Mouse (Mus musculus): Measurements from ENCODE around the gene Ing4. TPM values are rescaled to one million over a fixed set of nuclear protein-coding genes. Genes with fewer than 3 reads are reported as not detected.
"Not testable (repeated sequence)": the region's sequence is repeated elsewhere in the genome, so short reads cannot be mapped to it uniquely, and the experiment has no call there.

Gene Ing4
- polyA plus RNA-seq, 1 experiment from 2014 or later, result 195 TPM

- Histone ChIP-seq H3K9me3 (no peaks in the 10 kb centered on the region), H3K27me3 (no peaks in the 10 kb centered on the region), H3K36me3 (peaks cover 33% of the 10 kb centered on the region), H3K4me3 (replicated peaks) (no peak overlapping the region), H3K9ac (replicated peaks) (no peak overlapping the region), H3K4me2 (replicated peaks) (no peak overlapping the region), H3K27ac (no peak overlapping the region), H3K4me1 (replicated peaks) (peaks cover 27% of the 10 kb centered on the region)
- 95% methylated on average over 7 of the region's 7 CpGs for WGBS
- ATAC-seq, result no peak
These were observed 2.5 kb downstream of the Ing4 start for GRCm38 (mm10) chr6:125042081-125042480.

- H3K4me2 ChIP-seq (replicated peaks), result no peak overlapping the region
- H3K4me3 ChIP-seq (replicated peaks), result no peak overlapping the region
- no peak overlapping the region for H3K9ac ChIP-seq (replicated peaks)
- 0 out of 2 replicates have a peak, but pooled peaks cover 7% of the 10 kb centered on the region for H3K4me1 ChIP-seq (replicated peaks)
- H3K9me3 ChIP-seq, result no peaks in the 10 kb centered on the region
- H3K27me3 ChIP-seq, result no peaks in the 10 kb centered on the region
- ATAC-seq, result peak; percentile 68
- no peak overlapping the region for H3K27ac ChIP-seq
- 31% methylated on average over 5 of the region's 5 CpGs for WGBS
- H3K36me3 ChIP-seq, result peaks cover 78% of the 10 kb centered on the region
These were observed 7.1 kb downstream of the Ing4 start for GRCm38 (mm10) chr6:125046691-125047090.

GRCm38 (mm10) chr6:125049678-125050077 lies 10.1 kb downstream of the Ing4 start, which contains the start of gene Acrbp:
Gene Acrbp (plus strand): TSS chr6:125049689.
- WGBS, result 35% methylated on average over 20 of the region's 20 CpGs
- H3K4me1 ChIP-seq (replicated peaks), result no peaks in the 10 kb centered on the region
- no peak within 1 kb of the TSS for H3K27ac ChIP-seq
- H3K4me2 ChIP-seq (replicated peaks), result no peak within 1 kb of the TSS
- no peaks in the 10 kb centered on the region for H3K27me3 ChIP-seq
- H3K4me3 ChIP-seq (replicated peaks), result no peak within 1 kb of the TSS
- peaks cover 95% of the 10 kb centered on the region for H3K36me3 ChIP-seq
- no peak; the same call in 1 of the 2 replicates for ATAC-seq
- H3K9me3 ChIP-seq, result no peaks in the 10 kb centered on the region
- no peak within 1 kb of the TSS for H3K9ac ChIP-seq (replicated peaks)

- H3K27ac ChIP-seq, result no peak overlapping the region
- no peak overlapping the region for H3K4me3 ChIP-seq (replicated peaks)
- WGBS, result 65% methylated on average over 5 of the region's 5 CpGs
- no peaks in the 10 kb centered on the region for H3K27me3 ChIP-seq
- no peak overlapping the region for H3K4me2 ChIP-seq (replicated peaks)
- H3K9ac ChIP-seq (replicated peaks), result no peak overlapping the region
- peaks cover 93% of the 10 kb centered on the region for H3K36me3 ChIP-seq
- no peaks in the 10 kb centered on the region for H3K4me1 ChIP-seq (replicated peaks)
- no peak for ATAC-seq
- no peaks in the 10 kb centered on the region for H3K9me3 ChIP-seq
These were observed 11.7 kb downstream of the Ing4 start for GRCm38 (mm10) chr6:125051237-125051636.

GRCm38 (mm10) chr6:125061493-125061892 lies 21.9 kb downstream of the Ing4 start:
- Histone ChIP-seq H3K27me3 (no peaks in the 10 kb centered on the region), H3K4me3 (replicated peaks) (no peak overlapping the region), H3K9ac (replicated peaks) (0 out of 2 replicates have a peak overlapping the region, but pooled peaks have one; percentile 11), H3K4me1 (replicated peaks) (peaks cover 13% of the 10 kb centered on the region), H3K27ac (no peak overlapping the region), H3K36me3 (no peaks in the 10 kb centered on the region), H3K9me3 (no peaks in the 10 kb centered on the region), H3K4me2 (replicated peaks) (no peak overlapping the region)
- 42% methylated on average over 6 of the region's 6 CpGs for WGBS
- ATAC-seq, result peak; percentile 48; the same call in 1 of the 2 replicates

GRCm38 (mm10) chr6:125062511-125062910 lies 23.0 kb downstream of the Ing4 start:
- Histone ChIP-seq H3K4me1 (replicated peaks) (peaks cover 13% of the 10 kb centered on the region), H3K4me3 (replicated peaks) (no peak overlapping the region), H3K9ac (replicated peaks) (no peak overlapping the region), H3K27ac (no peak overlapping the region), H3K4me2 (replicated peaks) (no peak overlapping the region), H3K36me3 (no peaks in the 10 kb centered on the region), H3K9me3 (no peaks in the 10 kb centered on the region), H3K27me3 (no peaks in the 10 kb centered on the region)
- WGBS, result 80% methylated on average over 5 of the region's 5 CpGs
- ATAC-seq, result no peak

- Histone ChIP-seq H3K4me2 (replicated peaks) (no peak overlapping the region), H3K4me1 (replicated peaks) (peaks cover 13% of the 10 kb centered on the region), H3K27me3 (no peaks in the 10 kb centered on the region), H3K9me3 (no peaks in the 10 kb centered on the region), H3K9ac (replicated peaks) (no peak overlapping the region), H3K27ac (no peak overlapping the region), H3K36me3 (no peaks in the 10 kb centered on the region), H3K4me3 (replicated peaks) (no peak overlapping the region)
- WGBS, result 85% methylated on average over 6 of the region's 6 CpGs
- ATAC-seq, result no peak
These were observed 24.3 kb downstream of the Ing4 start for GRCm38 (mm10) chr6:125063906-125064305.

GRCm38 (mm10) chr6:125065223-125065622 lies 25.7 kb downstream of the Ing4 start:
- not testable (repeated sequence) for H3K36me3 ChIP-seq; H3K27me3 ChIP-seq; H3K9ac ChIP-seq (replicated peaks); H3K4me3 ChIP-seq (replicated peaks); H3K27ac ChIP-seq; ATAC-seq; H3K4me2 ChIP-seq (replicated peaks); H3K9me3 ChIP-seq
- peaks cover 13% of the 10 kb centered on the region for H3K4me1 ChIP-seq (replicated peaks)
- WGBS, result no CpG with 5 or more reads among the region's 1 CpGs

- Histone ChIP-seq H3K4me2 (replicated peaks) (no peak within 1 kb of the TSS), H3K36me3 (no peaks in the 10 kb centered on the region), H3K27ac (no peak within 1 kb of the TSS), H3K4me1 (replicated peaks) (peaks cover 14% of the 10 kb centered on the region), H3K9ac (replicated peaks) (no peak within 1 kb of the TSS), H3K9me3 (no peaks in the 10 kb centered on the region), H3K27me3 (no peaks in the 10 kb centered on the region), H3K4me3 (replicated peaks) (no peak within 1 kb of the TSS)
- no peak for ATAC-seq
- WGBS, result 75% methylated on average over 8 of the region's 8 CpGs
These were observed 28.0 kb downstream of the Ing4 start, which contains the start of gene Lpar5 for GRCm38 (mm10) chr6:125067571-125067995. Gene Lpar5 (plus strand): TSS chr6:125067920.

GRCm38 (mm10) chr6:125071170-125071895 lies 31.8 kb downstream of the Ing4 start:
- Histone ChIP-seq H3K27ac (peak overlapping the region; percentile 77), H3K4me1 (replicated peaks) (peaks cover 11% of the 10 kb centered on the region), H3K4me2 (replicated peaks) (no peak overlapping the region), H3K9me3 (no peaks in the 10 kb centered on the region), H3K9ac (replicated peaks) (no peak overlapping the region), H3K4me3 (replicated peaks) (no peak overlapping the region), H3K27me3 (no peaks in the 10 kb centered on the region), H3K36me3 (no peaks in the 10 kb centered on the region)
- ATAC-seq, result peak; percentile 84
- WGBS, result 79% methylated on average over 18 of the region's 18 CpGs

GRCm38 (mm10) chr6:125071896-125072279 lies 32.3 kb downstream of the Ing4 start:
- Histone ChIP-seq H3K4me1 (replicated peaks) (peaks cover 11% of the 10 kb centered on the region), H3K9me3 (no peaks in the 10 kb centered on the region), H3K36me3 (no peaks in the 10 kb centered on the region), H3K4me3 (replicated peaks) (no peak overlapping the region), H3K4me2 (replicated peaks) (no peak overlapping the region), H3K27me3 (no peaks in the 10 kb centered on the region), H3K27ac (peak overlapping the region; percentile 77), H3K9ac (replicated peaks) (no peak overlapping the region)
- peak; percentile 84 for ATAC-seq
- 16% methylated on average over 2 of the region's 2 CpGs for WGBS

- H3K9me3 ChIP-seq, result no peaks in the 10 kb centered on the region
- no peaks in the 10 kb centered on the region for H3K27me3 ChIP-seq
- no peak overlapping the region for H3K27ac ChIP-seq
- H3K4me2 ChIP-seq (replicated peaks), result no peak overlapping the region
- no peak for ATAC-seq
- 77% methylated on average over 8 of the region's 8 CpGs for WGBS
- H3K9ac ChIP-seq (replicated peaks), result no peak overlapping the region
- no peaks in the 10 kb centered on the region for H3K36me3 ChIP-seq
- no peak overlapping the region for H3K4me3 ChIP-seq (replicated peaks)
- peaks cover 11% of the 10 kb centered on the region for H3K4me1 ChIP-seq (replicated peaks)
These were observed 34.3 kb downstream of the Ing4 start for GRCm38 (mm10) chr6:125073825-125074224.
